Mouse (Mus musculus) small intestine, adult 2 months (tissue): ENCODE measurements at regions not wholly inside any gene's neighbourhood (a gene's known extent, or its start where the extent isn't known, plus 50 kb on each side); places are given as distances from the start of the nearest gene placed in this dataset.
A peak's percentile ranks its signal among the peaks of the same experiment; 100 is the strongest.

Source experiments
- H3K27ac ChIP-seq: fragments of 200-500 bp; 2 replicates; pipeline ENCODE4 v1.5.1; 2012; ENCODE audit warnings: low read depth, low read length, control low read depth, inconsistent platforms; ENCODE audit not compliant: insufficient read depth
- H3K27me3 ChIP-seq: fragments of 200-500 bp; 2 replicates; pipeline ENCODE4 v1.6.1; 2012; ENCODE audit warnings: mild to moderate bottlenecking, moderate library complexity, low read length, inconsistent platforms; ENCODE audit not compliant: control insufficient read depth, insufficient read depth
- H3K36me3 ChIP-seq: fragments of 200-500 bp; 2 replicates; pipeline ENCODE4 v1.6.1; 2012; ENCODE audit warnings: mild to moderate bottlenecking, low read length, control low read depth, inconsistent platforms; ENCODE audit not compliant: control insufficient read depth, insufficient read depth
- H3K4me1 ChIP-seq: fragments of 200-500 bp; 2 replicates; pipeline ENCODE4 v1.6.1; 2012; ENCODE audit warnings: low read length, inconsistent platforms, mixed read lengths; ENCODE audit not compliant: control insufficient read depth, insufficient read depth, insufficient read length
- H3K4me3 ChIP-seq: fragments of 200-500 bp; 2 replicates; pipeline ENCODE4 v1.5.1; 2012; ENCODE audit warnings: low read depth, mild to moderate bottlenecking, control low read depth, inconsistent platforms, low read length, moderate library complexity
- CTCF ChIP-seq: fragments of 200-500 bp; IDR thresholded peaks from 2 replicates; pipeline ENCODE4 v1.5.1; 2012; ENCODE audit warnings: low read depth, mild to moderate bottlenecking, control low read depth, inconsistent platforms, low read length, moderate library complexity, mixed read lengths; ENCODE audit not compliant: insufficient replicate concordance, insufficient read length; ENCODE audit errors: extremely low read depth
- POLR2A ChIP-seq: fragments of 200-500 bp; IDR thresholded peaks from 2 replicates; pipeline ENCODE4 v1.6.1; 2012; ENCODE audit warnings: low read depth, mild to moderate bottlenecking, control low read depth, inconsistent platforms, low read length, moderate library complexity
- WGBS: fragments of 180-500 bp; shearing (Covaris S2); methylation state at CpG from one replicate; pipeline ENCODE4 v1.1.7; 2018; 5-methylcytosine and 5-hydroxymethylcytosine counted together

DNA sequence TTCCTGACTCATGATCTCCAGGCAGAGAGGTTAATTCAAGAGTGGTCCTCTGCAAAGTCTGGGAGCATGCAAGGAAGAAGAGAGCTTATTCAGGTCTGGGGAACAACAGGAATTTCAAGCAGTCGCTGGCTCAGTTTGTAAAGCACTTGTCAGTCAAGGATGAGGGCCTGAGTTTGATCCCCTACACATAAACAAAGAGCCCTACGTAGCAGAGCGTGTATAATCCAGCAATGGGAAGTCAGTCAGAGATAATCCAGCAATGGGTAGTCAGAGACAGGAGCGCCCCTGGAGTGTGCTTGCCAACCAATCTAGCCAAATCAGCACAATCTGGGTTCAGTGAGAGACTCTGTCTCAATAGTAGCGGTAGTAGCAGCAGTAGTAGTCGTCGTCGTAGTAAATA is 61.3 kb upstream of the Clint1 start:
- H3K27ac ChIP-seq: no peak overlapping the region
- peaks cover 2% of the 10 kb centered on the region; the same call in 1 of the 2 replicates for H3K4me1 ChIP-seq
- H3K27me3 ChIP-seq: no peaks in the 10 kb centered on the region; the same call in 1 of the 2 replicates
- H3K4me3 ChIP-seq: no peak overlapping the region
- WGBS: 86% methylated on average over 8 of the region's 8 CpGs
- H3K36me3 ChIP-seq: no peaks in the 10 kb centered on the region
- TF ChIP-seq POLR2A (no peak), CTCF (no peak)

DNA sequence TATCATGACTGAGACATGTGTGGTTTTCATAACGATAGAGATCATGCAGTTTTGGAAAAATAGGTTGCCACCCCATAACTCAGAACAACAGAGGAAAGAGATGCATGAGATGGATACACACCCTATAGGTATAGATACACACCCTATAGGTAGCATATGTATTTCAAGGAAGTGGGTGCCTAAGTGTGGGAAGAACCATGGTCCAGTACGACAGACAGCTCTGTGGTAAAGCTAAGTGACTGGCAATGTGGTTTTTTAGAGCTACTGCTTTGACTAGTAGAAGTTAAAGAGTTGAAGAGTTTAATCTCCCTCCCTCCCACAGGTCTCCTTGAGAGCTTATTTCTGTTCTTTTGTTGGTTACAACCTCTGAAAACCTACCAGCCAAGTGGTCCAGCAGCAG is 60.2 kb upstream of the Clint1 start:
- no peaks in the 10 kb centered on the region for H3K36me3 ChIP-seq
- no peak overlapping the region for H3K27ac ChIP-seq
- H3K27me3 ChIP-seq: no peaks in the 10 kb centered on the region
- H3K4me3 ChIP-seq: no peak overlapping the region
- no peak for TF ChIP-seq CTCF
- no peak for TF ChIP-seq POLR2A
- WGBS: 84% methylated on average over 2 of the region's 2 CpGs
- H3K4me1 ChIP-seq: peaks cover 2% of the 10 kb centered on the region; the same call in 1 of the 2 replicates

DNA sequence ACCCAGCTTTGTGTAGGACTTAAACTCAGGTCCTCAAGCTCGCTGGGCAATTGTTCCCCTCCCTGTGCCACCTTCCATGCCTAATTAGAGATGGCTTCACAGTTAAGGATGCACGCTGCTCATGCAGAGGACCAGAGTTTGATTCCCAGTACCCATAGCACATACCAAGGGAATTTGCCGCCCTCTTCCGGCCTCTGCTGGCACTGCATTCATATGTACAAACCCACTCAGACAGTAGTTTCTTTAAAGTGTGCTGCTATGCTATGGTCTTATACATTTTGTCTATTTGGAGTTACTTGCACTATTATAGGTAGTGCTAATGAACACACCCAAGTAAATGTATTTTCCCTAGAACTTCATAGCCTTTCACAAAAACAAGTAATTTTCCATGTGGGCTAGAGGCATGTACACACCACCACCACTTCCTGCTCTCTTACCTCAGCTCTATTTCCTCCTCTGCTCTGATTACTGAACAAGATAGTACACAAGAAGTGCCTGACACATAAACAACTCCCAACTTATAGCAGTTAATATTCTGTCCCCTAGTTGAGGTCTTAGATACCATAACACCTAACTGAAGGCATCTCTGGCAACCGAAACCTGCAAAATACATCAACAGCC is 57.4 kb upstream of the Clint1 start:
- Histone ChIP-seq H3K4me1 (peaks cover 2% of the 10 kb centered on the region; the same call in 1 of the 2 replicates), H3K27me3 (no peaks in the 10 kb centered on the region), H3K27ac (peak overlapping the region; percentile 45), H3K4me3 (no peak overlapping the region), H3K36me3 (no peaks in the 10 kb centered on the region)
- TF ChIP-seq POLR2A: no peak
- peak; percentile 53; the same call in 1 of the 2 replicates for TF ChIP-seq CTCF
- 76% methylated on average over 5 of the region's 5 CpGs for WGBS

DNA sequence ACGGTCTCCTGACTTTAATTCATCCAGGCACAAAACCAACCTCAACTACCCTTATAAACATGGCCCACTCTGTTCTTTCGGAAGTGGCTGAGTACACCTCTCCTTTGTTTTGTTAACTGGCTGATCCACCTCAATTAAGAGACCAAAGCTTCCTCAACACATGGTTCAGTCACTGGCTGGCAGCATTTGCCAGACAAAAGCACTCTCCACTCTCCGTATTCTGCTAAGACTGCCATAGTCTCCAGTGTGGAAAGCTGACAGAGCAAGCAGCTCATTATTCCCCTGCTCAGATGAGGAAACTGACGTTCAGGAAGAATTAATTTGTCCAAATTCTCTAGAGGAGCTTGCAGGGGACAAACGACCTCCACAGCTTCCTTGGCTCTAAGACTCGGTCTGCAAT is 56.5 kb upstream of the Clint1 start:
- WGBS: 54% methylated on average over 6 of the region's 6 CpGs
- Histone ChIP-seq H3K27me3 (no peaks in the 10 kb centered on the region), H3K27ac (0 out of 2 replicates have a peak overlapping the region, but pooled peaks have one; percentile 8), H3K4me3 (no peak overlapping the region), H3K4me1 (peaks cover 2% of the 10 kb centered on the region; the same call in 1 of the 2 replicates), H3K36me3 (no peaks in the 10 kb centered on the region)
- TF ChIP-seq CTCF (no peak), POLR2A (no peak)

DNA sequence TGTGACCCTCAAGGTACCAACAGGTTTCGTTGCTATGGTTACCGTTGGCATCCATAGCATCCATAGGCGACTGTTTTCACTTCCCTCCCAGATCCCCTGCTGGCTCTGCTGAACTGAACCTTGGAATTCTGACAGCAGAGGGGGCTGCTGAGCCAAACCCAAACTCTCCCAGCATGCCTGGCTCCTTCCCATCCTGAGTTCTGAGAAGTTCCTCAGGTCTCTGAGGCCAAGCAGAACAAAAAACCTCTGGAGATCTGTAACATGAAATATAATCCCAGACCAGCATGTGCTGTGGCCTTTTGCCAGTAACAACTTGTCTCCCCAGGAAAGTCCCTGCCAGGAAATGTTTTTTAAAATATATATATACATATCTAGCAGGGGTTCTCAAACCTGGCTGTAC is 56.1 kb upstream of the Clint1 start:
- H3K4me3 ChIP-seq: no peak overlapping the region
- TF ChIP-seq POLR2A (no peak), CTCF (peak; percentile 89; the same call in 1 of the 2 replicates)
- H3K27me3 ChIP-seq: no peaks in the 10 kb centered on the region
- H3K4me1 ChIP-seq: peaks cover 2% of the 10 kb centered on the region; the same call in 1 of the 2 replicates
- WGBS: 6% methylated on average over 3 of the region's 3 CpGs
- no peaks in the 10 kb centered on the region for H3K36me3 ChIP-seq
- no peak overlapping the region for H3K27ac ChIP-seq

DNA sequence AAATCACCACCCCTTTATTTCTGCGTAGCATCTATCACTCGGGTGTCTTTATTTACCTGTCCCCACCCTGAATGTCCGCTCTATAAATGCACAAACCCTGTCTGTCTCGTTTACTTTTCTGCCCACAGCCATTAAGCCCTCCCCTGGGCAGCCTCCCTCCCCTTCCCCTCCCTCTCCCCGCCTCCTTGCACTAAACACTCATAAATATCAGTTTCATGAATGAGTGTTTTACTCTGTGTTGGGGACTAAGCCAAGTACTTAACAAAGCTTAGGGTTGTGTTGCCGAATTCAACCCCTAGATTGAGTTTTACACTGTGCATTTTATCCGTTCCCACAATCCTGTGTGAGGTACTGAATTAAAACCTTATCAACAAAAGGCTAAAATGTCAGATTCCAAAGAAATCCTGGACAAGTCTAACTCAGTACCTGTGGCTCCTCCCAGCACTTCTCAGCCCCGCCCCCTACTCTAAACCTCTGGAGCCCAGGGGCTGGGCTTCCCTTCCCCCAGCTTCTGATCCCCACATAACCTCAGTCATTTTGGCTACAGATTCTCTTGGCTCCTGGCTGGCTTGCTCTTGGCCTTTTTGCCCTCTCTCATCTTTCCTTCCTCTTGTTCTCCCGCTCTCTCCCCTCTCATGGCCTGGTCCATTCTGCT is 52.0 kb upstream of the Clint1 start:
- no peaks in the 10 kb centered on the region for H3K27me3 ChIP-seq
- H3K4me3 ChIP-seq: no peak overlapping the region
- H3K27ac ChIP-seq: no peak overlapping the region
- H3K36me3 ChIP-seq: no peaks in the 10 kb centered on the region
- no peak for TF ChIP-seq POLR2A
- TF ChIP-seq CTCF: no peak
- WGBS: 16% methylated on average over 9 of the region's 9 CpGs
- peaks cover 6% of the 10 kb centered on the region; the same call in 1 of the 2 replicates for H3K4me1 ChIP-seq
